8 mouse cellular contexts compared by ENCODE assay signal in the genomic region with DNA sequence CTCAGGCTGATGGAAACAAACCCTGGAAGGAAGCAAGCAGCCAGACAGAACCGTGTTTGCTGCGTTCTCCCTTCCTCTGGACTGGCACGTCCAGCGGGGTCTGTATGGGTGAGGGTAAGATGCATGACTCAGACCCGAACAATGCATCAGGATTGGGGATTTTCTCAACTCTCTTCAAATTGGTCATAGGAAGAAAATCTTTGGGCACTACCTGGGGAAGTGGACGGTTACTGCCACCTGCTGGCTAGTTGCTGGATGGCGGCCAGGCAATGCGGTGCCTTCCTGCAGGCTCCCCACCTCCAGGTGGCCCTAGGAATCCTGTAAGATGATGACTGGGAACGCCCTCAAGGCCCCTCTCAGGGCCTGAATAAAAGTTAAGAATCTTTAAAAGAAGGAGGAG. TPM values are rescaled to one million over a fixed set of nuclear protein-coding genes. Genes with fewer than 3 reads are reported as not detected.
DNase-seq lines count a peak whose midpoint lies in the region; ATAC-seq and TF ChIP-seq lines count a peak whose summit lies in the region.

No protein-coding gene starts in this region.

- H3K4me1 ChIP-seq in neural tube, embryonic 15.5 days, result no peaks in the 10 kb centered on the region
- H3K4me1 ChIP-seq in kidney, embryonic 14.5 days (ENCODE audit: control insufficient read depth, insufficient read depth, low read length), result no peaks in the 10 kb centered on the region
- no peaks in the 10 kb centered on the region for H3K4me1 ChIP-seq in liver, embryonic 14.5 days (replicated peaks; ENCODE audit: control insufficient read depth in 2 of 2, insufficient read depth in 2 of 2, low read length in 1 of 2)
- no peaks in the 10 kb centered on the region for H3K4me1 ChIP-seq in neural tube, embryonic 14.5 days (ENCODE audit: control insufficient read depth, insufficient read depth, low read length)

- 16% methylated on average over 9 of the region's 9 CpGs for WGBS in neural tube, embryonic 15.5 days
- 7% methylated on average over 9 of the region's 9 CpGs for WGBS in kidney, embryonic 14.5 days
- 2% methylated on average over 9 of the region's 9 CpGs for WGBS in liver, embryonic 14.5 days (ENCODE audit: insufficient replicate concordance)
- 5% methylated on average over 9 of the region's 9 CpGs for WGBS in neural tube, embryonic 14.5 days

- H3K27ac ChIP-seq in neural tube, embryonic 15.5 days (replicated peaks), result no peak overlapping the region
- no peak overlapping the region for H3K27ac ChIP-seq in kidney, embryonic 14.5 days (ENCODE audit: low read depth, low read length)
- no peak overlapping the region for H3K27ac ChIP-seq in liver, embryonic 14.5 days
- no peak overlapping the region for H3K27ac ChIP-seq in neural tube, embryonic 14.5 days (ENCODE audit: low read depth, low read length)

- peak; percentile 89 for TF ChIP-seq CTCF in liver, embryonic 14.5 days (IDR thresholded peaks at IDR 0.05; ENCODE audit: low read depth)

- no peak overlapping the region for H3K9ac ChIP-seq in neural tube, embryonic 15.5 days (replicated peaks)
- H3K9ac ChIP-seq in kidney, embryonic 14.5 days (ENCODE audit: low read depth, low read length), result no peak overlapping the region
- H3K9ac ChIP-seq in liver, embryonic 14.5 days (replicated peaks), result no peak overlapping the region
- H3K9ac ChIP-seq in neural tube, embryonic 14.5 days (replicated peaks; ENCODE audit: low read depth, low read length), result no peak overlapping the region

- DNase-seq in neural tube, embryonic 10.5 days (ENCODE audit: extremely low spot score, low spot score), result peak; percentile 77
- peak; percentile 88 for DNase-seq in embryo, embryonic 10 days (ENCODE audit: low spot score)
- peak; percentile 68 to 71 for DNase-seq in gastrocnemius, postnatal 36 days
- peak in 2 of 3 experiments; percentile 22 to 31 for DNase-seq in liver, embryonic 14.5 days (ENCODE audit: low read depth in 3 of 3, low spot score in 3 of 3)
- DNase-seq in testis, postnatal 14 days (ENCODE audit: low spot score), result peak; percentile 58

- no peak for ATAC-seq in neural tube, embryonic 15.5 days (ENCODE audit: low FRiP score)
- ATAC-seq in kidney, embryonic 14.5 days (ENCODE audit: low FRiP score, low TSS enrichment), result peak; percentile 73
- no peak for ATAC-seq in liver, embryonic 14.5 days (ENCODE audit: insufficient read depth)
- ATAC-seq in neural tube, embryonic 14.5 days (ENCODE audit: low read depth), result peak; percentile 46; the same call in 1 of the 2 replicates

- intact Hi-C loops in gastrocnemius, postnatal 36 days (cut with DNase I), result loop anchor here (1.0 to 5.0 kb wide), 2 partner anchors 41 to 107 kb away; no protein-coding TSS in a partner anchor

- H3K4me3 ChIP-seq in neural tube, embryonic 15.5 days (replicated peaks), result no peak overlapping the region
- H3K4me3 ChIP-seq in kidney, embryonic 14.5 days (ENCODE audit: low read length), result no peak overlapping the region
- H3K4me3 ChIP-seq in liver, embryonic 14.5 days (ENCODE audit: insufficient read depth in 1 of 2, low read depth in 2 of 2, low read length in 2 of 2), result no peak overlapping the region
- no peak overlapping the region for H3K4me3 ChIP-seq in neural tube, embryonic 14.5 days (ENCODE audit: low read depth, low read length)

- TF ChIP-seq EP300 in liver, embryonic 14.5 days (IDR thresholded peaks at IDR 0.05; ENCODE audit: low read depth), result no peak

- H3K36me3 ChIP-seq in neural tube, embryonic 15.5 days, result no peaks in the 10 kb centered on the region
- no peaks in the 10 kb centered on the region for H3K36me3 ChIP-seq in kidney, embryonic 14.5 days (ENCODE audit: control insufficient read depth, insufficient read depth, low read length)
- no peaks in the 10 kb centered on the region for H3K36me3 ChIP-seq in liver, embryonic 14.5 days (replicated peaks; ENCODE audit: control insufficient read depth, insufficient read depth, low read depth)
- H3K36me3 ChIP-seq in neural tube, embryonic 14.5 days (ENCODE audit: control insufficient read depth, insufficient read depth, low read length), result no peaks in the 10 kb centered on the region

- no peaks in the 10 kb centered on the region for H3K9me3 ChIP-seq in neural tube, embryonic 15.5 days (replicated peaks)
- H3K9me3 ChIP-seq in kidney, embryonic 14.5 days (ENCODE audit: control insufficient read depth, low read length), result no peaks in the 10 kb centered on the region
- H3K9me3 ChIP-seq in liver, embryonic 14.5 days (ENCODE audit: control insufficient read depth, low read length), result no peaks in the 10 kb centered on the region
- no peaks in the 10 kb centered on the region for H3K9me3 ChIP-seq in neural tube, embryonic 14.5 days (ENCODE audit: control insufficient read depth, low read length)

- H3K4me2 ChIP-seq in neural tube, embryonic 15.5 days, result no peak overlapping the region
- no peak overlapping the region for H3K4me2 ChIP-seq in kidney, embryonic 14.5 days (replicated peaks; ENCODE audit: low read depth, low read length)
- H3K4me2 ChIP-seq in liver, embryonic 14.5 days (ENCODE audit: low read depth), result no peak overlapping the region
- no peak overlapping the region for H3K4me2 ChIP-seq in neural tube, embryonic 14.5 days (ENCODE audit: low read depth, low read length)

- peaks cover 6% of the 10 kb centered on the region; the same call in 1 of the 2 replicates for H3K27me3 ChIP-seq in neural tube, embryonic 15.5 days (replicated peaks)
- no peaks in the 10 kb centered on the region for H3K27me3 ChIP-seq in kidney, embryonic 14.5 days (ENCODE audit: control insufficient read depth, insufficient read depth, low read length)
- H3K27me3 ChIP-seq in liver, embryonic 14.5 days (ENCODE audit: control insufficient read depth, insufficient read depth, low read length), result no peaks in the 10 kb centered on the region
- H3K27me3 ChIP-seq in neural tube, embryonic 14.5 days (ENCODE audit: control insufficient read depth, insufficient read depth, low read length), result no peaks in the 10 kb centered on the region; the same call in 1 of the 2 replicates

RNA-seq across cellular contexts. Expression of a gene that starts 6.3 kb away (rescaled TPM):
- polyA plus RNA-seq in neural tube, embryonic 15.5 days (2015; fragmentation: Nextera tagmentation; extraction: Ambion mirVana), result 98.4 and 142 TPM in 2 replicates
- 100 to 1,000 TPM; 168 to 176 TPM for total RNA-seq in gastrocnemius, postnatal 36 days (2021)
- polyA plus RNA-seq in kidney, embryonic 14.5 days (2014; fragmentation: Nextera tagmentation; extraction: Ambion mirVana), result 125 and 174 TPM in 2 replicates
- polyA plus RNA-seq in liver, embryonic 14.5 days (2012; rRNA removed), result 21.2 and 24.2 TPM in 2 replicates
- 36.7 and 42.1 TPM in 2 replicates for polyA plus RNA-seq in liver, embryonic 14.5 days (2014; fragmentation: Nextera tagmentation; extraction: Ambion mirVana)
- 42.3 and 106 TPM in 2 replicates for polyA plus RNA-seq in neural tube, embryonic 14.5 days (2014; fragmentation: Nextera tagmentation; extraction: Ambion mirVana)

RNA-seq across cellular contexts. Expression of a gene that starts 38.3 kb away (rescaled TPM):
- 0.56 and 2.7 TPM in 2 replicates for polyA plus RNA-seq in neural tube, embryonic 15.5 days (2015; fragmentation: Nextera tagmentation; extraction: Ambion mirVana)
- total RNA-seq in gastrocnemius, postnatal 36 days (2021), result 1 to 10 TPM; 3.5 to 4.9 TPM
- polyA plus RNA-seq in kidney, embryonic 14.5 days (2014; fragmentation: Nextera tagmentation; extraction: Ambion mirVana), result 3.5 and 3.6 TPM in 2 replicates
- polyA plus RNA-seq in liver, embryonic 14.5 days (2012; rRNA removed), result 0.61 and 0.77 TPM in 2 replicates
- polyA plus RNA-seq in liver, embryonic 14.5 days (2014; fragmentation: Nextera tagmentation; extraction: Ambion mirVana), result 1.0 and 1.1 TPM in 2 replicates
- polyA plus RNA-seq in neural tube, embryonic 14.5 days (2014; fragmentation: Nextera tagmentation; extraction: Ambion mirVana), result 0.37 TPM in 1 of 2 replicates, not detected in the other

RNA-seq across cellular contexts. Expression of a gene that starts 58.3 kb away (rescaled TPM):
- polyA plus RNA-seq in neural tube, embryonic 15.5 days (2015; fragmentation: Nextera tagmentation; extraction: Ambion mirVana), result 33.1 and 37.1 TPM in 2 replicates
- 1 to 10 TPM; 7.0 to 7.2 TPM for total RNA-seq in gastrocnemius, postnatal 36 days (2021)
- polyA plus RNA-seq in kidney, embryonic 14.5 days (2014; fragmentation: Nextera tagmentation; extraction: Ambion mirVana), result 27.3 and 33.6 TPM in 2 replicates
- 5.1 and 5.5 TPM in 2 replicates for polyA plus RNA-seq in liver, embryonic 14.5 days (2012; rRNA removed)
- polyA plus RNA-seq in liver, embryonic 14.5 days (2014; fragmentation: Nextera tagmentation; extraction: Ambion mirVana), result 14.2 and 14.9 TPM in 2 replicates
- polyA plus RNA-seq in neural tube, embryonic 14.5 days (2014; fragmentation: Nextera tagmentation; extraction: Ambion mirVana), result 30.0 and 32.5 TPM in 2 replicates

Comparison
In these comparisons a context has a peak if more than half of its experiments do, and no peak if none do; other contexts are left out.
1. ATAC-seq: peak in kidney, embryonic 14.5 days (single experiment) and neural tube, embryonic 14.5 days (single experiment); none in neural tube, embryonic 15.5 days (single experiment) and liver, embryonic 14.5 days (single experiment).
2. DNase-seq: peak in every context shown above with its lines; median percentile 88 in embryo, embryonic 10 days; 77 in neural tube, embryonic 10.5 days; 70 in gastrocnemius, postnatal 36 days; 58 in testis, postnatal 14 days; 26 in liver, embryonic 14.5 days.